Mouse (Mus musculus) forebrain, embryonic 14.5 days (tissue): Measurements from ENCODE around the gene Grem1. TPM values are rescaled to one million over a fixed set of nuclear protein-coding genes. Genes with fewer than 3 reads are reported as not detected.

ENCODE experiments used
- ATAC-seq: fragments of 200-750 bp; cut with Nextera tagmentation; 2 replicates; pipeline ENCODE4 v1.8.0; 2017; ENCODE audit warnings: mild to moderate bottlenecking, moderate library complexity
- DNase-seq: peaks from one replicate; pipeline ENCODE4 v3.0.0-alpha.2; 2015; ENCODE audit warnings: low spot score
- H3K27ac ChIP-seq: fragments of 300-500 bp; sonication (generic); 2 replicates; pipeline ENCODE4 v1.5.1; 2014; ENCODE audit warnings: low read depth, mild to moderate bottlenecking, control low read depth, low read length, moderate library complexity
- H3K27me3 ChIP-seq: fragments of 300-500 bp; sonication (generic); replicated peaks from 2 replicates; pipeline ENCODE4 v1.6.1; 2014; ENCODE audit warnings: low read length, control low read depth, mixed read lengths; ENCODE audit not compliant: control insufficient read depth, insufficient read depth
- H3K36me3 ChIP-seq: fragments of 300-500 bp; sonication (generic); 2 replicates; pipeline ENCODE4 v1.6.1; 2014; ENCODE audit warnings: low read length, control low read depth; ENCODE audit not compliant: control insufficient read depth, insufficient read depth
- H3K4me1 ChIP-seq: fragments of 300-500 bp; sonication (generic); 2 replicates; pipeline ENCODE4 v1.6.1; 2014; ENCODE audit warnings: antibody characterized with exemption, low read length, control low read depth; ENCODE audit not compliant: control insufficient read depth, insufficient read depth
- H3K4me2 ChIP-seq: fragments of 300-500 bp; sonication (generic); 2 replicates; pipeline ENCODE4 v1.6.1; 2014; ENCODE audit warnings: mild to moderate bottlenecking, control low read depth, low read length
- H3K4me3 ChIP-seq: fragments of 300-500 bp; sonication (generic); 2 replicates; pipeline ENCODE4 v1.5.1; 2014; ENCODE audit warnings: low read depth, low read length, control low read depth
- H3K9ac ChIP-seq: fragments of 300-500 bp; sonication (generic); 2 replicates; pipeline ENCODE4 v1.6.1; 2014; ENCODE audit warnings: mild to moderate bottlenecking, low read length, control low read depth, moderate library complexity
- H3K9me3 ChIP-seq: fragments of 300-500 bp; sonication (generic); replicated peaks from 2 replicates; pipeline ENCODE4 v1.6.1; 2016; ENCODE audit warnings: low read length, control low read depth, mixed read lengths; ENCODE audit not compliant: control insufficient read depth
- WGBS: fragments of 180-500 bp; shearing (Covaris S2); extraction: QIAGEN DNeasy Blood & Tissue Kit; methylation state at CpG from one replicate; pipeline ENCODE4 v1.1.7; 2014; 5-methylcytosine and 5-hydroxymethylcytosine counted together
- polyA plus RNA-seq: library from polyadenylated mRNA; unstranded; fragments of >200 nt; fragmentation: Nextera tagmentation; extraction: Ambion mirVana; gene quantifications from 2 replicates; pipeline ENCODE4 v1.2.1, GENCODE M21; 2014

Grem1 gene
- polyA plus RNA-seq, 1 experiment from 2014 or later: 0.32 TPM

DNA sequence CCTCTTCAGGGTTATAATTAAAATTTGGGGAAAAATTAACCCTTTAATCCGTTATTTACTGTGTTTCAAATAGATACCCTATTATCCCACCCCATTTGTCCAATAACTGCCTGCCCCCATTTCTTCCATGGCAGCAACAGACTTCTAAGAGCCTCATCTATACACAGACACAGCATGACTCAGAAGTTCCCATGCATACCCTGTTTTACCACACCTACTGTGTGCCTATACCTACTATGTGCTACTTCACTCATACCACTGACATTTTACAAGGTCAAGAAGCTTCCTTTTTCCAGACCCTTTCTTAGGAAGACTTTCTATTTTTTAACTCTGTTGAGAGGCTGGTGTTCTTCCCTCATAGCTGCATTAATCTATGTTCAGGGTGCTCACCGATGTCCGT lies 35.1 kb upstream of the Grem1 start:
- no peaks in the 10 kb centered on the region for H3K9me3 ChIP-seq
- H3K4me2 ChIP-seq: no peak overlapping the region
- H3K4me3 ChIP-seq: no peak overlapping the region
- no peaks in the 10 kb centered on the region for H3K4me1 ChIP-seq
- ATAC-seq: no peak
- H3K36me3 ChIP-seq: peaks cover 11% of the 10 kb centered on the region; the same call in 1 of the 2 replicates
- WGBS: 92% methylated on average over 3 of the region's 3 CpGs
- H3K27ac ChIP-seq: no peak overlapping the region
- DNase-seq: no peak
- no peak overlapping the region for H3K9ac ChIP-seq
- no peaks in the 10 kb centered on the region for H3K27me3 ChIP-seq

DNA sequence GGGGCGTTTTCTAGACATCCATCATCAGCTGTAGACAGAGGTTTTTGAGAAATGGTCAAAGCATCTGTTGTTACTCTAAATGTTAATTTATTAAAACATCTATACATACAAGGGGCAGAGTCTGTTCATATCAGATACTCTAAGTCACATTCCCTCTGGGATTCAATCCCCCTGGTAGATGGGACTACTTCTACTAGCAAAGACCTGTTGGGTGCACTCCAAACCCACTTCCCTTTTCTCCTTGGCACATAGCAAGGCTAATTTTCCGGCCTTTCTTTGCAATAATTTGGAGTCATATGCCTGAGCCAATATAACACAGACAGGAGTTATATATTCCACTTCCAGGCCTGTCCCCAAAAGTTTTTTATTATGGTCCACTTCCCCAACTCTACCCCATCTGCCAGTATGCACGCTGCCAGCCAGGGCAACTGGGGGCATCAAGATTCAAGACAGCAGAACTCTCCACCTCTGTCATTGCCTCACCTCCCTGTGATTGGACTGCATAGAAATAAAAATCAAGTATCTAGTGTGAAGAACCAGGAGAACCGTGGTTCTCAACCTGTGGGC lies 30.5 kb upstream of the Grem1 start:
- no peak overlapping the region for H3K9ac ChIP-seq
- 87% methylated on average over 4 of the region's 4 CpGs for WGBS
- no peak for DNase-seq
- no peak for ATAC-seq
- H3K4me3 ChIP-seq: no peak overlapping the region
- no peaks in the 10 kb centered on the region for H3K4me1 ChIP-seq
- H3K27me3 ChIP-seq: no peaks in the 10 kb centered on the region
- peaks cover 27% of the 10 kb centered on the region for H3K36me3 ChIP-seq
- H3K27ac ChIP-seq: no peak overlapping the region
- H3K9me3 ChIP-seq: no peaks in the 10 kb centered on the region
- no peak overlapping the region for H3K4me2 ChIP-seq

DNA sequence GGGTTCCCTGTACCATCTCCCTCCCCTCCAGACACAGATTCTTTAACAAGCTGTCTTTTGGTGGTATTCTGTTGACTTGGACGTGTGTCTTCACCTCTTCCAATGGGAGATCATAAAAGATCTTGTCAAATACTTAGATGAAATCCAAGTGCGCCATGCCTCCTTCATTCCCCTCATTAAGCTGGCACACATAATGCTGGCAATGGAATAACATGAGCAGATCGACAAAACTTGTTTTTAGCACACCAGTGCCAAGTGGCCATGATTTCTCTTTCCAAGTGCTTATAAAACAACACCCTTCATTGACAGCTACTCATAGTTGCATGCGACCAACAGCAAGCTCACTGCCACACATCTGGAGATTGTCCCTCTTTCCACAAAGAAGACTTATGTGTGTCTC lies 29.4 kb upstream of the Grem1 start:
- H3K4me3 ChIP-seq: no peak overlapping the region
- no peaks in the 10 kb centered on the region for H3K9me3 ChIP-seq
- no peak overlapping the region for H3K27ac ChIP-seq
- H3K9ac ChIP-seq: no peak overlapping the region
- DNase-seq: peak; percentile 11
- no peaks in the 10 kb centered on the region for H3K4me1 ChIP-seq
- no peak for ATAC-seq
- H3K36me3 ChIP-seq: peaks cover 27% of the 10 kb centered on the region
- 84% methylated on average over 4 of the region's 4 CpGs for WGBS
- H3K4me2 ChIP-seq: no peak overlapping the region
- H3K27me3 ChIP-seq: no peaks in the 10 kb centered on the region

DNA sequence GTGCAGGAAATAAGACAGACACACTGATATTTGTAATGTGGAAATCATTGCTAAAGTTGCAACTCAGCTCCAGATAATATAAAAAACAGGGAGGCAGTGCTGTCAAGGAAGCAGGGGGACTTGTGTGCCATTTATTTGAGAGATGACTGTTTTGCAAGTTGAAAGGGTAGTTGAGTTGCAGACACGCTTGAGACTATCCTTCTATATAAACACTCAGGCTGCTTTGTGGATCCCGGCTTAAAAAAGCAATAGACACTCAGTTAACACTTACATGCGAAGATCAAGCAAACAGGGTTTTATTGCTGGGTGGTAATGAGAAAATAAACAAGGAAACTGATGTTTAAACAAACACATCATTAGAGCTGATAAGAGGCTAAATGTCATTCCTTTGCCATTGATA lies 26.4 kb upstream of the Grem1 start:
- Histone ChIP-seq H3K9ac (no peak overlapping the region), H3K4me1 (no peaks in the 10 kb centered on the region), H3K9me3 (no peaks in the 10 kb centered on the region), H3K4me2 (no peak overlapping the region), H3K27ac (no peak overlapping the region), H3K4me3 (no peak overlapping the region), H3K27me3 (no peaks in the 10 kb centered on the region), H3K36me3 (peaks cover 17% of the 10 kb centered on the region)
- DNase-seq: no peak
- 93% methylated on average over 3 of the region's 3 CpGs for WGBS
- ATAC-seq: no peak

DNA sequence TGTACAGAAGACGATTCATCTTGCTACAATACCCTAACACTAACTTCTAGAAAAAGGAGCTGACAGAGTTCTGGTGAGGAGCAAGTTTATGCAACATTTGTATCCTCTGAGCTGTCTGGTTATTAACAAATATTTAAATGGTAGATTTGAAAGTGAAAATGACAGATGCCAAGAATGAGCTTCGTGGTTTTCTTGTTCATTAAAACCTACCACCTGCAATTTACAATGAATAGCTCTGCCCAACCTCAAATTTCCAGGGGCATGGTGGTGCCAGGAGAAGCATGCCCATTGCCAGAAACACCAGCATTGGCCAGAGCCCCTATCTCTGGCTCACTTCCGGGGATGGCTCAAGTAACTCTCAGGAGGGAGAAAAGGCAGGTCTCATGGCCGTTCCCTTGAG lies 23.1 kb upstream of the Grem1 start:
- no peak for ATAC-seq
- 88% methylated on average over 4 of the region's 4 CpGs for WGBS
- H3K4me3 ChIP-seq: no peak overlapping the region
- H3K9me3 ChIP-seq: no peaks in the 10 kb centered on the region
- no peak overlapping the region for H3K27ac ChIP-seq
- H3K4me1 ChIP-seq: no peaks in the 10 kb centered on the region
- no peaks in the 10 kb centered on the region for H3K27me3 ChIP-seq
- H3K4me2 ChIP-seq: no peak overlapping the region
- peaks cover 9% of the 10 kb centered on the region for H3K36me3 ChIP-seq
- H3K9ac ChIP-seq: no peak overlapping the region
- no peak for DNase-seq

DNA sequence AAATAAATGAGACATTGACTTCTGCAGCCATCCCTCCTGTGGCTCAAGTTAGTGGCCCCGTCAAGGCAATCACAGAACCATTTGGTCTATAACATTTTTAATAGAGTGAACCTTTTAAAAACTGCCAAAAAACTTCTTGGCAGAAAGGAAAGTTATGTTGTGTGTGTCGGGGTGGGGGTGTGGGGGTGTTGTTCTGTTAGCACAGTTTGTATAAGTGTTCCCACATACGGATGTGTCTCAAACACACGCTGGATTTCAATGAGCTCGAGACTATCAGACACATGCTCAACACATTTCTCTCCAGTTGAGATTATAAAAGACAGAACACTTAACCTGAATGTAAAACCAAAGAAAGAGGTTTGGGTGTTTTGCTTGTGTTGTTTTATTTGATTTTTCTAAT lies 22.7 kb upstream of the Grem1 start:
- Histone ChIP-seq H3K9ac (no peak overlapping the region), H3K9me3 (no peaks in the 10 kb centered on the region), H3K4me3 (no peak overlapping the region), H3K4me1 (no peaks in the 10 kb centered on the region), H3K27ac (no peak overlapping the region), H3K27me3 (no peaks in the 10 kb centered on the region), H3K4me2 (no peak overlapping the region), H3K36me3 (peaks cover 12% of the 10 kb centered on the region)
- ATAC-seq (no peak), DNase-seq (no peak)
- WGBS: 88% methylated on average over 5 of the region's 5 CpGs

DNA sequence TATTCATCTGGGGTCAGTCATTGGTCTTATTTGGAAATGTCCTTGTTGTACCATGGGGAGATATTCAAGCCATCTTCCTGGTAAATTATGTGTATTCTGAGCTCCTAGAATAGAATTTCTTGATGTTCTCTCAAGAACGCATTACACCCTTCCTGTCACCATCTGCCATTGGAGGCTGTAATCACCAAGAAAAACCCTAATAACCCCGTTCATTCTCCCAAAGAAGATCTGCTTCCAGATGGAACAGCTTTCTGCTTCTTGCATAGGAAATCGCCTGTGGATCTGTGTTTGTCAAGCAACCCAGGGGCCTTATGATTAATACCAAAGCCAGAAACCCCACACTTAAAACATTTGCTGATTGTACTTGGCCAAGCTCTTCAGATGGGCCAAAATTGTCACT lies 20.9 kb upstream of the Grem1 start:
- 79% methylated on average over 3 of the region's 3 CpGs for WGBS
- no peak overlapping the region for H3K9ac ChIP-seq
- no peak overlapping the region for H3K4me3 ChIP-seq
- no peaks in the 10 kb centered on the region for H3K9me3 ChIP-seq
- peaks cover 13% of the 10 kb centered on the region for H3K36me3 ChIP-seq
- DNase-seq (no peak), ATAC-seq (no peak)
- H3K27ac ChIP-seq: no peak overlapping the region
- no peak overlapping the region for H3K4me2 ChIP-seq
- H3K27me3 ChIP-seq: no peaks in the 10 kb centered on the region
- H3K4me1 ChIP-seq: no peaks in the 10 kb centered on the region

DNA sequence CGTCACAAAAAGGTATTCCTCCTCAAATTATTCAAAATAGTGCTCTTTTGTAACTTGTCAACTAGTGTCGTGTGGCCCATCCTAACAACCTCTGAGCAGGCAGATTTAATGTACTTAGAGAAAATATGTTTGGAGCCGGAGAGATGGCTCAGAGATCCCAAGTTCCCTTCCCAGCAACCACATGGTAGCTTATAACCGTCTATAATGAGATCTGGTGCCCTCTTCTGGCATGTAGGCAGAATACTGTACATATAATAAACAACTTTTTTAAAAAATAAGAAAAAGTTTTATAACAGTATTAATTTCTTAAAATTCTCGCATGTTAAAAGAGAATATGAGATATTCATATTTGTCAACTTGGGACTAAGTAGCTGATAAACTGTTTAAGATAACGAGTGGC lies 19.6 kb upstream of the Grem1 start:
- Histone ChIP-seq H3K4me3 (no peak overlapping the region), H3K36me3 (peaks cover 14% of the 10 kb centered on the region), H3K9ac (no peak overlapping the region), H3K27ac (no peak overlapping the region), H3K27me3 (no peaks in the 10 kb centered on the region), H3K4me1 (no peaks in the 10 kb centered on the region), H3K4me2 (no peak overlapping the region), H3K9me3 (no peaks in the 10 kb centered on the region)
- DNase-seq: peak; percentile 17
- no peak for ATAC-seq
- WGBS: 78% methylated on average over 6 of the region's 6 CpGs

DNA sequence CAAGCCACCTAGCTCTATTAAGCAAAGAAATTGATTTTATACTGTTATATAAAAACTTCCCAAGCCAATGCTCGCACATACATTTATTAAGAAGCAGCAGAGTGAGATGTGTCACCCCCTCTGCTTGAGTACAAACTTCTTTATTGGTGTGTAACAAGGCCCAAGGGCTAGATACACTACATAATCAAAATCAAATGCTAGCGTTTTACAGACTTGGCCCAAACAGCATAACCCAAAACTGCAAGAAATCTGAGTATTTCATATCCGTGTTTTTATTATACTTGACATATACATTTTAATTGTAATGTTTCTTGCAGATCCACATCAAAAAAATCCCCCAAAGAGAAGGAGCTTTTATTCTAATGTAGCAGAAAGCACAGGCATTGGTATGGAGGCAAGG lies 17.9 kb upstream of the Grem1 start:
- WGBS: 94% methylated on average over 3 of the region's 3 CpGs
- Histone ChIP-seq H3K36me3 (peaks cover 14% of the 10 kb centered on the region), H3K4me2 (no peak overlapping the region), H3K9ac (no peak overlapping the region), H3K27me3 (no peaks in the 10 kb centered on the region), H3K27ac (no peak overlapping the region), H3K4me1 (no peaks in the 10 kb centered on the region), H3K9me3 (no peaks in the 10 kb centered on the region), H3K4me3 (no peak overlapping the region)
- DNase-seq (no peak), ATAC-seq (no peak)
